Mouse (Mus musculus): Measurements from ENCODE around the gene Scaf1.

- no peak for TF ChIP-seq CTCF (IDR thresholded peaks at IDR 0.05; ENCODE audit: borderline replicate concordance, insufficient read depth, low read length)
- no peak for TF ChIP-seq POLR2A (IDR thresholded peaks at IDR 0.05; ENCODE audit: low read depth, low read length)
Measured at GRCm38 (mm10) chr7:44953561-44953960, 62.6 kb downstream of the Scaf1 start.

All from embryonic fibroblast, embryonic 13.5 days (primary cell).